ENCODE assay signal across 8 mouse cellular contexts in genomic region chr14:57910501-57911068, GRCm38 (mm10). TPM values are rescaled to one million over a fixed set of nuclear protein-coding genes. Genes with fewer than 3 reads are reported as not detected.
A peak's percentile ranks its signal among the peaks of the same experiment; 100 is the strongest.
DNase-seq lines count a peak whose midpoint lies in the region; ATAC-seq lines count a peak whose summit lies in the region.

No protein-coding gene starts in this region.

- no peaks in the 10 kb centered on the region for H3K9me3 ChIP-seq in intestine, embryonic 15.5 days
- no peaks in the 10 kb centered on the region for H3K9me3 ChIP-seq in midbrain, embryonic 11.5 days (ENCODE audit: control insufficient read depth, low read length)

- 20% methylated on average over 26 of the region's 26 CpGs for WGBS in intestine, embryonic 15.5 days
- WGBS in midbrain, embryonic 11.5 days, result 21% methylated on average over 26 of the region's 26 CpGs

- ATAC-seq in intestine, embryonic 15.5 days, result peak; percentile 97
- peak; percentile 91 for ATAC-seq in midbrain, embryonic 11.5 days (ENCODE audit: low FRiP score)

- peak; percentile 89 for DNase-seq in adrenal gland, postnatal 10 days
- DNase-seq in embryo, embryonic 11.5 days (ENCODE audit: low read depth, low spot score), result peak; percentile 81
- peak; percentile 74 to 80 for DNase-seq in gastrocnemius, postnatal 36 days
- DNase-seq in left cerebral cortex, postnatal 4 days, result peak; percentile 86
- peak; percentile 99 for DNase-seq in midbrain, embryonic 11.5 days (ENCODE audit: low spot score, missing footprints)
- peak; percentile 81 for DNase-seq in right cerebral cortex, postnatal 4 days
- peak; percentile 82 for DNase-seq in yolk sac, embryonic 10.5 days (ENCODE audit: low spot score)

- intact Hi-C loops in gastrocnemius, postnatal 36 days (cut with DNase I), result loop anchor here (2.0 to 10.0 kb wide), 3 partner anchors 83 to 536 kb away; partner anchors contain the start of genes Mrpl57 and Ska3
- intact Hi-C loops in left cerebral cortex, postnatal 4 days (cut with DNase I), result loop anchor here (5.0 kb wide), 1 partner anchor 228 kb away; no protein-coding TSS in a partner anchor

- H3K27me3 ChIP-seq in intestine, embryonic 15.5 days (replicated peaks), result no peaks in the 10 kb centered on the region
- H3K27me3 ChIP-seq in midbrain, embryonic 11.5 days (ENCODE audit: control insufficient read depth, insufficient read depth, low read length), result no peaks in the 10 kb centered on the region

- H3K9ac ChIP-seq in intestine, embryonic 15.5 days, result peak overlapping the region; percentile 48
- H3K9ac ChIP-seq in midbrain, embryonic 11.5 days (ENCODE audit: low read length), result peak overlapping the region; percentile 54

- no peak overlapping the region for H3K27ac ChIP-seq in intestine, embryonic 15.5 days
- no peak overlapping the region for H3K27ac ChIP-seq in midbrain, embryonic 11.5 days (ENCODE audit: low read depth, low read length)

- no peaks in the 10 kb centered on the region for H3K36me3 ChIP-seq in intestine, embryonic 15.5 days
- no peaks in the 10 kb centered on the region for H3K36me3 ChIP-seq in midbrain, embryonic 11.5 days (ENCODE audit: control insufficient read depth, insufficient read depth, low read length)

- H3K4me2 ChIP-seq in intestine, embryonic 15.5 days (replicated peaks), result peak overlapping the region; percentile 64
- H3K4me2 ChIP-seq in midbrain, embryonic 11.5 days, result peak overlapping the region; percentile 48

- H3K4me3 ChIP-seq in intestine, embryonic 15.5 days (replicated peaks), result peak overlapping the region; percentile 26
- peak overlapping the region; percentile 19; the same call in 1 of the 2 replicates for H3K4me3 ChIP-seq in midbrain, embryonic 11.5 days (ENCODE audit: low read depth, low read length)

- no peaks in the 10 kb centered on the region for H3K4me1 ChIP-seq in intestine, embryonic 15.5 days (replicated peaks)
- H3K4me1 ChIP-seq in midbrain, embryonic 11.5 days (ENCODE audit: control insufficient read depth, insufficient read depth, low read length), result no peaks in the 10 kb centered on the region

RNA-seq across cellular contexts. Expression of gene Zdhhc20, which starts 20.5 kb away (rescaled TPM):
- total RNA-seq in adrenal gland, postnatal 10 days (2021), result 10 to 100 TPM; 33.3 to 40.0 TPM
- 1 to 10 TPM; 4.2 to 4.8 TPM for total RNA-seq in gastrocnemius, postnatal 36 days (2021)
- 55.3 and 61.6 TPM in 2 replicates for polyA plus RNA-seq in intestine, embryonic 15.5 days (2015; fragmentation: Nextera tagmentation; extraction: Ambion mirVana)
- total RNA-seq in left cerebral cortex, postnatal 4 days (2021), result 10 to 100 TPM; 29.5 to 31.6 TPM
- 53.6 and 59.1 TPM in 2 replicates for polyA plus RNA-seq in midbrain, embryonic 11.5 days (2014; fragmentation: Nextera tagmentation; extraction: Ambion mirVana)

Comparison
In these comparisons a context has a peak if more than half of its experiments do, and no peak if none do; other contexts are left out.
1. RNA of gene Zdhhc20, which starts 20.5 kb away (total RNA-seq): 33.3 to 40.0 TPM in adrenal gland, postnatal 10 days and 29.5 to 31.6 TPM in left cerebral cortex, postnatal 4 days; 4.2 to 4.8 TPM in gastrocnemius, postnatal 36 days; every median in the first group is over 4 times any median in the second.
2. Peak in every context shown above with its lines, with median percentiles within 50 percentile points of each other: DNase-seq.